Mouse (Mus musculus): ENCODE measurements around the gene Tlcd2.

- no peak for TF ChIP-seq CTCF (IDR thresholded peaks at IDR 0.05)
- peak; percentile 91 for TF ChIP-seq EP300 (IDR thresholded peaks at IDR 0.05)
Measured at GRCm38 (mm10) chr11:75460103-75460843, 1.2 kb upstream of the Tlcd2 start.
